Mouse (Mus musculus) E14TG2a.4 (cell line): Measurements from ENCODE around the gene Plpp7.

ENCODE experiments used
- CTCF ChIP-seq: conservative IDR thresholded peaks from 2 replicates; pipeline ENCODE4 v1.5.1; 2014; ENCODE audit warnings: low read length
- NANOG ChIP-seq: IDR thresholded peaks from 2 replicates; pipeline ENCODE4 v1.6.1; 2014; ENCODE audit warnings: borderline replicate concordance, low read length, mixed read lengths

GRCm38 (mm10) chr2:32078522-32078921, 16.8 kb upstream of the Plpp7 start:
- TF ChIP-seq CTCF (no peak), NANOG (no peak; the same call in 1 of the 2 replicates)
